In genomic region chr3:156980042-156980716, GRCm38 (mm10) we compare ENCODE assay signal across 20 mouse cellular contexts.
DNase-seq lines count a peak whose midpoint lies in the region; ATAC-seq and TF ChIP-seq lines count a peak whose summit lies in the region.
"Had no signal": no experiment of that assay in that cellular context is flagged by ENCODE, and none has a peak within 500 bp of the region (broad histone marks: within the 10 kb centered on the region; RNA-seq: fewer than 3 reads in every experiment).

No protein-coding gene starts in this region.

- no peak for TF ChIP-seq CTCF in kidney, postnatal 0 days (IDR thresholded peaks at IDR 0.05; ENCODE audit: low read depth)
- TF ChIP-seq CTCF in forebrain, postnatal 0 days (IDR thresholded peaks at IDR 0.05; ENCODE audit: low read depth), result no peak

- no peak overlapping the region for H3K4me2 ChIP-seq in kidney, postnatal 0 days (ENCODE audit: low read length)
- no peak overlapping the region for H3K4me2 ChIP-seq in forebrain, postnatal 0 days (ENCODE audit: low read depth)
- H3K4me2 ChIP-seq in neural tube, embryonic 12.5 days (replicated peaks), result no peak overlapping the region
- H3K4me2 ChIP-seq: kidney, embryonic 15.5 days had no signal

- no peaks in the 10 kb centered on the region for H3K36me3 ChIP-seq in kidney, postnatal 0 days (ENCODE audit: insufficient read depth, low read length)
- H3K36me3 ChIP-seq in forebrain, postnatal 0 days (ENCODE audit: insufficient read depth), result no peaks in the 10 kb centered on the region
- no peaks in the 10 kb centered on the region for H3K36me3 ChIP-seq in neural tube, embryonic 12.5 days
- H3K36me3 ChIP-seq: heart, embryonic 10.5 days; kidney, embryonic 15.5 days; midbrain, embryonic 10.5 days had no signal

- 0 out of 2 replicates have a peak, but pooled peaks have one; percentile 20 for ATAC-seq in cerebellum, adult (ENCODE audit: insufficient number of reproducible peaks, low FRiP score, low TSS enrichment)
- no peak for ATAC-seq in kidney, postnatal 0 days (replicated peaks; ENCODE audit: low FRiP score, low read depth)
- ATAC-seq in forebrain, postnatal 0 days, result peak; percentile 57
- peak; percentile 59; the same call in 1 of the 2 replicates for ATAC-seq in neural tube, embryonic 12.5 days (ENCODE audit: low FRiP score, low read depth)
- ATAC-seq: activated CD4-positive, CD25-positive, alpha-beta regulatory T cell, adult 4 months; intestine, postnatal 0 days; liver, postnatal 0 days; lung, postnatal 0 days had no signal

- no peak for DNase-seq in cerebellum, postnatal 10 days
- peak; percentile 27 for DNase-seq in kidney, postnatal 0 days (ENCODE audit: low spot score)
- no peak for DNase-seq in kidney, postnatal 4 days
- DNase-seq in forebrain, postnatal 0 days, result peak; percentile 20
- DNase-seq in ovary, adult 18-20 months (ENCODE audit: low spot score), result no peak
- DNase-seq in gastrocnemius, adult 18-20 months (ENCODE audit: low spot score), result no peak
- DNase-seq: adrenal gland, adult 8-10 months; cerebellum, adult 8-10 months; gastrocnemius, postnatal 10 days; liver, postnatal 0 days; thymus, postnatal 14 days had no signal

- WGBS in kidney, postnatal 0 days, result 47% methylated on average over 11 of the region's 11 CpGs
- 42% methylated on average over 11 of the region's 11 CpGs for WGBS in forebrain, postnatal 0 days
- 59% methylated on average over 11 of the region's 11 CpGs for WGBS in neural tube, embryonic 12.5 days

- H3K9me3 ChIP-seq in kidney, postnatal 0 days (replicated peaks; ENCODE audit: low read length), result no peaks in the 10 kb centered on the region
- no peaks in the 10 kb centered on the region for H3K9me3 ChIP-seq in forebrain, postnatal 0 days (ENCODE audit: low read length)
- H3K9me3 ChIP-seq in neural tube, embryonic 12.5 days, result no peaks in the 10 kb centered on the region
- H3K9me3 ChIP-seq: heart, embryonic 10.5 days; kidney, embryonic 15.5 days; midbrain, embryonic 10.5 days had no signal

- H3K4me3 ChIP-seq in kidney, postnatal 0 days (replicated peaks; ENCODE audit: low read depth, low read length), result no peak overlapping the region
- no peak overlapping the region for H3K4me3 ChIP-seq in forebrain, postnatal 0 days (ENCODE audit: low read depth, low read length)
- H3K4me3 ChIP-seq in neural tube, embryonic 12.5 days, result no peak overlapping the region
- H3K4me3 ChIP-seq: heart, embryonic 10.5 days; kidney, embryonic 15.5 days; midbrain, embryonic 10.5 days had no signal

- H3K9ac ChIP-seq in kidney, postnatal 0 days (ENCODE audit: low read depth, low read length), result no peak overlapping the region
- H3K9ac ChIP-seq in forebrain, postnatal 0 days, result no peak overlapping the region
- no peak overlapping the region for H3K9ac ChIP-seq in neural tube, embryonic 12.5 days
- H3K9ac ChIP-seq: kidney, embryonic 15.5 days; liver, postnatal 0 days had no signal

- no peak overlapping the region for H3K27ac ChIP-seq in kidney, postnatal 0 days
- H3K27ac ChIP-seq in forebrain, postnatal 0 days (ENCODE audit: low read depth, low read length), result no peak overlapping the region
- H3K27ac ChIP-seq in neural tube, embryonic 12.5 days, result no peak overlapping the region
- H3K27ac ChIP-seq: heart, embryonic 10.5 days; kidney, embryonic 15.5 days; macrophage; midbrain, embryonic 10.5 days had no signal

- no peaks in the 10 kb centered on the region for H3K27me3 ChIP-seq in kidney, postnatal 0 days (ENCODE audit: insufficient read depth, low read length)
- no peaks in the 10 kb centered on the region for H3K27me3 ChIP-seq in forebrain, postnatal 0 days (ENCODE audit: insufficient read depth, low read length)
- H3K27me3 ChIP-seq in neural tube, embryonic 12.5 days (replicated peaks), result no peaks in the 10 kb centered on the region
- H3K27me3 ChIP-seq: kidney, embryonic 15.5 days had no signal

- 0 out of 2 replicates have a peak, but pooled peaks cover 3% of the 10 kb centered on the region for H3K4me1 ChIP-seq in kidney, postnatal 0 days (replicated peaks; ENCODE audit: insufficient read depth, low read length)
- peaks cover 5% of the 10 kb centered on the region; the same call in 1 of the 2 replicates for H3K4me1 ChIP-seq in forebrain, postnatal 0 days (ENCODE audit: insufficient read depth)
- H3K4me1 ChIP-seq in neural tube, embryonic 12.5 days, result 0 out of 2 replicates have a peak, but pooled peaks cover 3% of the 10 kb centered on the region
- H3K4me1 ChIP-seq: heart, embryonic 10.5 days; midbrain, embryonic 10.5 days had no signal

Comparison
In these comparisons a context has a peak if more than half of its experiments do, and no peak if none do; other contexts are left out.
1. DNase-seq: peak in kidney, postnatal 0 days (single experiment) and forebrain, postnatal 0 days (single experiment); none in cerebellum, postnatal 10 days (0 of 2), kidney, postnatal 4 days (0 of 2), ovary, adult 18-20 months (single experiment) and gastrocnemius, adult 18-20 months (single experiment).